Mouse (Mus musculus) MEL (cell line): ENCODE measurements around the gene Serpinf2. TPM values are rescaled to one million over a fixed set of nuclear protein-coding genes. Genes with fewer than 3 reads are reported as not detected.

Experiments used
- DNase-seq: peaks from one replicate; pipeline ENCODE4 v3.0.0; 2011; ENCODE audit warnings: low read depth, low spot score
- H3K27ac ChIP-seq: 2 replicates; pipeline ENCODE4 v1.5.1; 2012; ENCODE audit warnings: low read depth, mild to moderate bottlenecking, control low read depth, low read length, moderate library complexity; ENCODE audit not compliant: control insufficient read depth
- H3K27me3 ChIP-seq, 2 experiments: fragments of 150-350 bp in 1 of 2; sonication (generic) in 1 of 2; 2 replicates each; pipeline ENCODE4 v1.6.1; 2012; ENCODE audit warnings: low read length in 2 of 2, mild to moderate bottlenecking in 2 of 2, improper control_type of control experiment in 1 of 2, moderate library complexity in 1 of 2; ENCODE audit not compliant: insufficient read depth in 2 of 2, control insufficient read depth in 1 of 2
- H3K36me3 ChIP-seq, 2 experiments: 2 replicates each; pipeline ENCODE4 v1.6.1; 2012 to 2014; ENCODE audit warnings: low read length in 2 of 2, improper control_type of control experiment in 1 of 2, inconsistent platforms in 1 of 2, mild to moderate bottlenecking in 1 of 2; ENCODE audit not compliant: insufficient read depth in 2 of 2, control insufficient read depth in 1 of 2
- H3K4me1 ChIP-seq, 2 experiments: fragments of 150-350 bp in 1 of 2; sonication (generic) in 1 of 2; 2 replicates each; pipeline ENCODE4 v1.6.1; 2012; ENCODE audit warnings: low read length in 2 of 2, improper control_type of control experiment in 1 of 2, mild to moderate bottlenecking in 1 of 2; ENCODE audit not compliant: insufficient read depth in 2 of 2, control insufficient read depth in 1 of 2
- H3K4me3 ChIP-seq, 2 experiments: fragments of 150-350 bp in 1 of 2; sonication (generic) in 1 of 2; 2 replicates each; pipeline ENCODE4 v1.5.1; 2012; ENCODE audit warnings: low read depth in 2 of 2, low read length in 2 of 2, mild to moderate bottlenecking in 2 of 2, moderate library complexity in 2 of 2, control low read depth in 1 of 2, improper control_type of control experiment in 1 of 2; ENCODE audit not compliant: control insufficient read depth in 1 of 2, insufficient read depth in 1 of 2
- H3K79me2 ChIP-seq: 2 replicates; pipeline ENCODE4 v1.6.1; 2012; ENCODE audit warnings: mild to moderate bottlenecking, low read length, moderate library complexity; ENCODE audit not compliant: control insufficient read depth, poor library complexity, insufficient read depth
- H3K9ac ChIP-seq: 2 replicates; pipeline ENCODE4 v1.6.1; 2012; ENCODE audit warnings: low read depth, mild to moderate bottlenecking, control low read depth, low read length, moderate library complexity; ENCODE audit not compliant: control insufficient read depth, poor library complexity, severe bottlenecking
- H3K9me3 ChIP-seq: fragments of 150-350 bp; sonication (generic); replicated peaks from 2 replicates; pipeline ENCODE4 v1.6.1; 2012; ENCODE audit warnings: mild to moderate bottlenecking, low read length, improper control_type of control experiment, moderate library complexity; ENCODE audit not compliant: insufficient read depth
- BHLHE40 ChIP-seq: IDR thresholded peaks from 2 replicates; pipeline ENCODE4 v1.6.1; 2012; ENCODE audit warnings: low read depth, mild to moderate bottlenecking, inconsistent platforms, low read length, improper control_type of control experiment, borderline replicate concordance
- CHD1 ChIP-seq: IDR thresholded peaks from 2 replicates; pipeline ENCODE4 v1.6.1; 2012; ENCODE audit warnings: low read depth, mild to moderate bottlenecking, inconsistent platforms, low read length, improper control_type of control experiment
- CHD2 ChIP-seq: IDR thresholded peaks from 2 replicates; pipeline ENCODE4 v1.6.1; 2011; ENCODE audit warnings: low read length, improper control_type of control experiment
- CTCF ChIP-seq, 3 experiments: IDR thresholded peaks in 2 of 3; conservative IDR thresholded peaks in 1 of 3; 2 replicates each; pipeline ENCODE4 v1.5.1; 2011 to 2012; ENCODE audit warnings: low read length in 3 of 3, low read depth in 2 of 3, mild to moderate bottlenecking in 2 of 3, improper control_type of control experiment in 1 of 3, inconsistent platforms in 1 of 3, mixed read lengths in 1 of 3, moderate library complexity in 1 of 3; ENCODE audit not compliant: control insufficient read depth in 1 of 3, insufficient read depth in 1 of 3, poor library complexity in 1 of 3, severe bottlenecking in 1 of 3
- E2F4 ChIP-seq: IDR thresholded peaks from 2 replicates; pipeline ENCODE4 v1.6.1; 2011; ENCODE audit warnings: low read depth, low read length, improper control_type of control experiment, borderline replicate concordance
- ELF1 ChIP-seq: IDR thresholded peaks from 2 replicates; pipeline ENCODE4 v1.6.1; 2014; ENCODE audit warnings: low read depth, mild to moderate bottlenecking, inconsistent platforms, low read length, improper control_type of control experiment, moderate library complexity
- EP300 ChIP-seq, 2 experiments: IDR thresholded peaks; 2 replicates each; pipeline ENCODE4 v1.6.1; 2011; ENCODE audit warnings: improper control_type of control experiment in 2 of 2, low read length in 2 of 2, low read depth in 1 of 2, mild to moderate bottlenecking in 1 of 2
- ETS1 ChIP-seq: IDR thresholded peaks from 2 replicates; pipeline ENCODE4 v1.6.1; 2012; ENCODE audit warnings: low read depth, mild to moderate bottlenecking, inconsistent platforms, low read length, improper control_type of control experiment, moderate library complexity
- GABPA ChIP-seq: IDR thresholded peaks from 2 replicates; pipeline ENCODE4 v1.6.1; 2012; ENCODE audit warnings: low read depth, mild to moderate bottlenecking, inconsistent platforms, low read length, improper control_type of control experiment, moderate library complexity
- GATA1 ChIP-seq: IDR thresholded peaks from 2 replicates; pipeline ENCODE4 v1.6.1; 2011; ENCODE audit warnings: low read depth, low read length, improper control_type of control experiment
- JUND ChIP-seq: IDR thresholded peaks from 2 replicates; pipeline ENCODE4 v1.6.1; 2011; ENCODE audit warnings: low read depth, mild to moderate bottlenecking, improper control_type of control experiment, low read length
- KAT2A ChIP-seq: conservative IDR thresholded peaks from 2 replicates; pipeline ENCODE4 v1.6.1; 2012; ENCODE audit warnings: low read depth, low read length, improper control_type of control experiment, inconsistent platforms
- MAFK ChIP-seq: IDR thresholded peaks from 2 replicates; pipeline ENCODE4 v1.6.1; 2011; ENCODE audit warnings: low read depth, mild to moderate bottlenecking, low read length, improper control_type of control experiment, borderline replicate concordance
- MAX ChIP-seq: IDR thresholded peaks from 2 replicates; pipeline ENCODE4 v1.6.1; 2011; ENCODE audit warnings: low read length, improper control_type of control experiment
- MAZ ChIP-seq: IDR thresholded peaks from 2 replicates; pipeline ENCODE4 v1.6.1; 2012; ENCODE audit warnings: low read depth, mild to moderate bottlenecking, inconsistent platforms, low read length, improper control_type of control experiment
- MXI1 ChIP-seq: IDR thresholded peaks from 2 replicates; pipeline ENCODE4 v1.6.1; 2011; ENCODE audit warnings: mild to moderate bottlenecking, low read depth, low read length, improper control_type of control experiment
- MYC ChIP-seq: IDR thresholded peaks from 2 replicates; pipeline ENCODE4 v1.6.1; 2011; ENCODE audit warnings: low read depth, mild to moderate bottlenecking, low read length, improper control_type of control experiment, moderate library complexity
- NELFE ChIP-seq: IDR thresholded peaks from 2 replicates; pipeline ENCODE4 v1.6.1; 2011; ENCODE audit warnings: low read depth, low read length, improper control_type of control experiment
- NRF1 ChIP-seq: IDR thresholded peaks from 2 replicates; pipeline ENCODE4 v1.6.1; 2014; ENCODE audit warnings: low read depth, mild to moderate bottlenecking, inconsistent platforms, low read length, improper control_type of control experiment, moderate library complexity; ENCODE audit not compliant: poor library complexity, insufficient read depth, severe bottlenecking
- POLR2A ChIP-seq, 2 experiments: IDR thresholded peaks; 2 replicates each; pipeline ENCODE4 v1.6.1; 2011 to 2012; ENCODE audit warnings: low read length in 2 of 2, mild to moderate bottlenecking in 2 of 2, control low read depth in 1 of 2, improper control_type of control experiment in 1 of 2, low read depth in 1 of 2, moderate library complexity in 1 of 2; ENCODE audit not compliant: control insufficient read depth in 1 of 2, insufficient read depth in 1 of 2, poor library complexity in 1 of 2
- POLR2AphosphoS5 ChIP-seq: IDR thresholded peaks from 2 replicates; pipeline ENCODE4 v1.6.1; 2012; ENCODE audit warnings: low read depth, borderline replicate concordance, mild to moderate bottlenecking, inconsistent platforms, low read length, moderate library complexity, mixed read lengths
- RAD21 ChIP-seq: IDR thresholded peaks from 2 replicates; pipeline ENCODE4 v1.6.1; 2011; ENCODE audit warnings: mild to moderate bottlenecking, low read depth, low read length, improper control_type of control experiment
- RCOR1 ChIP-seq: IDR thresholded peaks from 2 replicates; pipeline ENCODE4 v1.6.1; 2012; ENCODE audit warnings: low read depth, mild to moderate bottlenecking, inconsistent platforms, low read length, improper control_type of control experiment
- SIN3A ChIP-seq: IDR thresholded peaks from 2 replicates; pipeline ENCODE4 v1.6.1; 2012; ENCODE audit warnings: low read length, improper control_type of control experiment, inconsistent platforms
- SMC3 ChIP-seq: IDR thresholded peaks from 2 replicates; pipeline ENCODE4 v1.6.1; 2011; ENCODE audit warnings: low read depth, low read length, improper control_type of control experiment
- TAL1 ChIP-seq: IDR thresholded peaks from 2 replicates; pipeline ENCODE4 v1.6.1; 2012; ENCODE audit warnings: mild to moderate bottlenecking, inconsistent platforms, low read length, moderate library complexity, mixed read lengths
- TBP ChIP-seq: IDR thresholded peaks from 2 replicates; pipeline ENCODE4 v1.8.0; 2011; ENCODE audit warnings: low read depth, low read length, improper control_type of control experiment
- TCF12 ChIP-seq: IDR thresholded peaks from 2 replicates; pipeline ENCODE4 v1.6.1; 2014; ENCODE audit warnings: low read depth, mild to moderate bottlenecking, inconsistent platforms, low read length, improper control_type of control experiment, moderate library complexity
- USF1 ChIP-seq: IDR thresholded peaks from 2 replicates; pipeline ENCODE4 v1.6.1; 2014; ENCODE audit warnings: low read depth, mild to moderate bottlenecking, inconsistent platforms, low read length, improper control_type of control experiment, moderate library complexity
- USF2 ChIP-seq, 2 experiments: IDR thresholded peaks; 2 replicates each; pipeline ENCODE4 v1.6.1; 2011 to 2012; ENCODE audit warnings: improper control_type of control experiment in 2 of 2, low read length in 2 of 2, borderline replicate concordance in 1 of 2, inconsistent platforms in 1 of 2, low read depth in 1 of 2, mild to moderate bottlenecking in 1 of 2; ENCODE audit not compliant: insufficient read depth in 1 of 2
- ZC3H11A ChIP-seq: IDR thresholded peaks from 2 replicates; pipeline ENCODE4 v1.6.1; 2012; ENCODE audit warnings: low read depth, mild to moderate bottlenecking, inconsistent platforms, low read length, improper control_type of control experiment
- ZKSCAN1 ChIP-seq: IDR thresholded peaks from 2 replicates; pipeline ENCODE4 v1.6.1; 2012; ENCODE audit warnings: low read depth, mild to moderate bottlenecking, inconsistent platforms, low read length, improper control_type of control experiment, moderate library complexity
- ZMIZ1 ChIP-seq: IDR thresholded peaks from 2 replicates; pipeline ENCODE4 v1.6.1; 2012; ENCODE audit warnings: low read depth, mild to moderate bottlenecking, inconsistent platforms, low read length, improper control_type of control experiment, moderate library complexity
- ZNF384 ChIP-seq: IDR thresholded peaks from 2 replicates; pipeline ENCODE4 v1.6.1; 2012; ENCODE audit warnings: low read depth, mild to moderate bottlenecking, inconsistent platforms, low read length, improper control_type of control experiment
- polyA plus RNA-seq, 2 experiments: library from polyadenylated mRNA; stranded (reverse) in 1 of 2; unstranded in 1 of 2; fragments of >175 nt in 1 of 2; fragments of >200 nt in 1 of 2; gene quantifications; 2 replicates each; pipeline versions ENCODE4 v1.2.1 to v1.2.4; 2012; ENCODE audit warnings: low replicate concordance in 2 of 2, low read depth in 1 of 2; ENCODE audit not compliant: insufficient read length in 2 of 2, insufficient read depth in 1 of 2, missing spikeins in 1 of 2
- total RNA-seq: library from RNA; depleted of rRNA; stranded (reverse); fragments of 300-350 nt; gene quantifications from 2 replicates; pipeline ENCODE4 v1.2.3, GENCODE M21; 2012

Gene Serpinf2
- total and polyA plus RNA-seq, 3 experiments: 0.07 TPM; not detected in 2

GRCm38 (mm10) chr11:75462253-75462783 is 22.9 kb upstream of the Serpinf2 start:
- Histone ChIP-seq H3K4me1 (peaks cover 5 to 32% of the 10 kb centered on the region in 2 experiments), H3K4me3 (peak overlapping the region; percentile 61 to 77), H3K9me3 (no peaks in the 10 kb centered on the region), H3K27ac (peak overlapping the region; percentile 74), H3K79me2 (peaks cover 8% of the 10 kb centered on the region; the same call in 1 of the 2 replicates), H3K27me3 (no peaks in the 10 kb centered on the region), H3K36me3 (peaks cover 0 to 23% of the 10 kb centered on the region in 2 experiments; a peak in 2 of 4 replicates), H3K9ac (peak overlapping the region; percentile 77)
- DNase-seq: peak; percentile 91
- TF ChIP-seq MYC (no peak), KAT2A (no peak), RCOR1 (no peak), ZNF384 (no peak), RAD21 (no peak), CHD2 (no peak), POLR2AphosphoS5 (no peak), MAX (no peak), POLR2A (IDR thresholded peaks at IDR 0.05; ENCODE audit: control insufficient read depth in 1 of 2, insufficient read depth in 1 of 2, low read depth in 1 of 2, low read length in 2 of 2, poor library complexity in 1 of 2) (peak; percentile 29 to 47; a peak in 2 of 4 replicates), SMC3 (no peak), USF2 (IDR thresholded peaks at IDR 0.05; ENCODE audit: borderline replicate concordance in 1 of 2, insufficient read depth in 1 of 2, low read depth in 1 of 2, low read length in 2 of 2) (no peak), TBP (no peak), MXI1 (peak; percentile 31; the same call in 1 of the 2 replicates), TCF12 (no peak), ETS1 (peak; percentile 61), CHD1 (no peak), ZMIZ1 (no peak), CTCF (IDR thresholded peaks at IDR 0.05 in 2 of 3, conservative IDR thresholded peaks at IDR 0.05 in 1 of 3; ENCODE audit: control insufficient read depth in 1 of 3, insufficient read depth in 1 of 3, low read depth in 2 of 3, low read length in 3 of 3, poor library complexity in 1 of 3, severe bottlenecking in 1 of 3) (no peak), TAL1 (no peak), ELF1 (no peak), SIN3A (no peak; the same call in 1 of the 2 replicates), GABPA (no peak), GATA1 (no peak), EP300 (IDR thresholded peaks at IDR 0.05; ENCODE audit: low read depth in 1 of 2, low read length in 2 of 2) (peak in 1 of 2 experiments; percentile 40; a peak in 1 of 4 replicates), E2F4 (no peak), BHLHE40 (no peak), JUND (no peak), ZKSCAN1 (no peak), NELFE (peak; percentile 39; the same call in 1 of the 2 replicates), MAFK (no peak), USF1 (no peak), NRF1 (no peak), MAZ (0 out of 2 replicates have a peak, but pooled peaks have one; percentile 71), ZC3H11A (no peak)
